Mouse (Mus musculus): ENCODE data around the gene Bckdhb. TPM values are rescaled to one million over a fixed set of nuclear protein-coding genes. Genes with fewer than 3 reads are reported as not detected.
"Not testable (repeated sequence)": the region's sequence is repeated elsewhere in the genome, so short reads cannot be mapped to it uniquely, and the experiment has no call there.

Gene Bckdhb
- total RNA-seq, 2 experiments from 2014 or later: 17.9 to 22.4 TPM

DNA sequence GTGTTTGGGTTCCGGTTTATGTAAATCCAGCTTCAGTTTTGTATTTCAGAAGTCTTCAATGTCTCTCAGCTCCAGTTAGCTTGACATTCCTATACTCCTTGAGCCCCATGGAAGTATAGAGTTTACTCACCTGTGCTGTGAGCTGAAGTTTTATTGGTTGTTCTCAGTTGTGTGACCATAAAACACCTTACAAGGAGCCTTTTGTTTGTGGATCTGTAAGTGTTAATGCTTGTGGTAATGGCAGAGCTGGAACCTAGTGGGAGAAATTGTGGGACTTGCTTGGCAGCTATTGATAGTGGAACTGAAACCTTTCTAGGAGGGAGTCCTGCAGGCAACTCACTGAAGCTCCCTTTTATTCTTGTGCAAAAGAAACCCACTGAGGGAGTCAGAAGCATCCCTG is 112.3 kb downstream of the Bckdhb start:
- intact Hi-C loops (cut with DNase I; ENCODE audit: low total_unique reads): no loop called here
- DNase-seq: no peak

DNA sequence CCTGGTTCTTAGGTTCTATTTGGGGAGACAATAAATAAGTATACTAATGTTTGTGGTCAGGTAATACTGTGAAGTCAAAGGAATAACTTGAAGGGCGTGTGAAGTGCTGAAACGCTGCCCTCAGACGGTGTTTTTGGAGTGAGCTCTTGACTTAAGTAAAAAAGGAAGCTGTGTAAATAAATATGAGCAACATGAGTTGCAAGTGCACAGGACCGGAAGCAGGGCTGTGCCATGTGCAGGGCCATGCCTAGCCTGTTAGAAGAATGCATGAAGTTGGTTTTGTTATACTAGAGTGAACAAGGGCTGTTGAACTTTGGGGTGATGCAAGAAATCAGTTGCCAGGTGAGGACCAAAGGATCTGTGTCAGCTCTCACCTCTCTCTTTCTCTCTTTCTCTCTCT is 114.0 kb downstream of the Bckdhb start:
- DNase-seq: no peak
- intact Hi-C loops (cut with DNase I; ENCODE audit: low total_unique reads): no loop called here

DNA sequence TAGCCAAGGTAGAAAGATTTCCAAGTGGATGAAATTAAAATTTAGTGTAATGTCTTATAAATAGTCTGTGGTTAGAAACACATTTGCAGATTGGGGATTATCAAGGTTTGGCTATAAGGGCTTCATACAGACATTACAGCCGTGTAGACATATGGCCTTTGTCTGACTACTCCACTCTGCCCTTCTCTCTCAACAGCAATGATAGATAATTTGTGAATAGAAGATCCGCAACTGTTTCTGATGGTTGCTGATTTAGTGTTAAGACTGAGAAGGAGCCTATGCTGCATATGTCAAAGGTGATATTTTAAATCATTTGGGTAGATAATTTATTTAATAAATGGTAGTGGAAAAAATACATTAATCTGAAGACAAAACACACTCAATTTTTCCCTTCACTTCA is 115.4 kb downstream of the Bckdhb start:
- intact Hi-C loops (cut with DNase I; ENCODE audit: low total_unique reads): no loop called here

DNA sequence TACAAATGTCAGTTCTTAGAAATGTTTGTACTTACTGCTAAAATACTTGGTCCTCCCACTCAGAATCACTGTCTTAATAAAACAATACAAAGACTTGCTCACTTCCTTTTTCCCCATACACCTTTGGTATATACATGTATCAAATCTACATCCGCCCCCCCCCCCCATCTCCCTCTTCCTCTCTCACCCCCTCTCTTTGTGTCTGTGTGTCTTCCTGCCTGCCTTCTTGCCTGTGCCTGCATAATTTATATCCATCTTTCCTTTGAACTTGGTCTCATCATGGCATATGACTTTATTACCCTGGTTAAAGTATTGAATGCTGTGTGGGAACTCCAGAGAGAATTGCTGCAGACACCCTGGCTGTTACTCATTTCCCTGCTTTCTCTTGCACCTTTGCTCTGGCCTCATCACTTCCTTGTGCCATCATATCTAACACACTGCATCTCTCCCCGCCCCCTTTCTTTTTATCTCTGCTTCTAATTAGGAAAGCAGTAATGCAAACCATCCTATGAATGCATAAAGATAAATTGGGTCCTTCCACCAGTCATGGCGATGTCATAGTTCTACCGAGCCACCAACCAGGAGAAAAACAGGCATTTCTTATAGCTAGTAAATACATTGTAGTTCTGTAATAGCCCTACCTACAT is 116.8 kb downstream of the Bckdhb start:
- no peak for DNase-seq

More for the DNA sequence above, 115.4 kb downstream of the Bckdhb start:
- DNase-seq: no peak

GRCm38 (mm10) chr9:84042539-84042938 is 117.6 kb downstream of the Bckdhb start:
- intact Hi-C loops (cut with DNase I; ENCODE audit: low total_unique reads): no loop called here
- no peak for DNase-seq

More for the DNA sequence above, 116.8 kb downstream of the Bckdhb start:
- intact Hi-C loops (cut with DNase I; ENCODE audit: low total_unique reads): no loop called here

DNA sequence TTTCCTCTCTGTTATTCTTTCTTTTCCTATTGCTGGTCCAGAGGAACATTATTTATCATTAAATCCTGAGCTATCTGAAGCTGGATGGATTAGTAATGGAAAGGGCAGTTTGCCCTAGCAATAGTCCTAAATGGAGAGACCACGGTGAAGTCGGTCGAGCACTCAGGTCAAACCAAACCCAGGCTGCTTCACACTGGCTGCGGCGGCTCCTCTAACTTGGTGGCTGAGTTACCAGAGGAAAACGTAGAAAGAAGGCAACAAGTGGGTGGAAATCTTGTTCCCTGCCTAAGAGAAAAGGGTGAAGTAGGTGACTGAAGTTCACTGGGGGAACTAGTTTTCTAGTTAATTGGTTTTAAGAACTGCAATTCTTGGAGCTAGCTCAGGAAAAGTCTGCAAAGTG is 119.2 kb downstream of the Bckdhb start:
- intact Hi-C loops (cut with DNase I; ENCODE audit: low total_unique reads): no loop called here
- DNase-seq: no peak

- no peak for DNase-seq
- intact Hi-C loops (cut with DNase I; ENCODE audit: low total_unique reads): no loop called here
Measured at GRCm38 (mm10) chr9:84045632-84046031, 120.7 kb downstream of the Bckdhb start.

DNA sequence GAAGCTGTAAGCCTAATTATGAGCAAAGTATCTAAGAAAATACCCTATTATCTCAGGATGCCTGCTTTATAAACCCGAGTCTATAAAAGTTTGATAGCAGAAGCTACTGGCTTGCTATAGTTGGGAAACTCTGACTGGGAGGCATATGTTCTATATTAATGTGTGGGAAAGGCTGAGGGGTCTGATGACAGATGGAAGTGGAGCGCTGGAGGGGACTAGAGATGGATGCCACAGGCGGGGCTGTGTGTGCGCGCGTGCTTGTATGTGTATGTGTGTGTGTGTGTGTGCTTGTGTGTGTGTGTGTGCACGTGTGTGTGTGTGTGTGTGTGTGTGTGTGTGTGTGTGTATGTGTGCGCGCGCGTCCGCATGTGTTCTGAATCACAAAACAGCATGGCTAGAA is 121.4 kb downstream of the Bckdhb start:
- intact Hi-C loops (cut with DNase I; ENCODE audit: low total_unique reads): no loop called here
- DNase-seq: no peak

- DNase-seq: no peak
- intact Hi-C loops (cut with DNase I; ENCODE audit: low total_unique reads): no loop called here
Measured at GRCm38 (mm10) chr9:84046961-84047360, 122.0 kb downstream of the Bckdhb start.

GRCm38 (mm10) chr9:84047436-84047835 is 122.5 kb downstream of the Bckdhb start:
- intact Hi-C loops (cut with DNase I; ENCODE audit: low total_unique reads): no loop called here
- no peak for DNase-seq

GRCm38 (mm10) chr9:84049142-84049541 is 124.2 kb downstream of the Bckdhb start:
- intact Hi-C loops (cut with DNase I; ENCODE audit: low total_unique reads): no loop called here
- DNase-seq: no peak

- no peak for DNase-seq
- intact Hi-C loops (cut with DNase I; ENCODE audit: low total_unique reads): no loop called here
Measured at GRCm38 (mm10) chr9:84050867-84051635, 126.1 kb downstream of the Bckdhb start.

DNA sequence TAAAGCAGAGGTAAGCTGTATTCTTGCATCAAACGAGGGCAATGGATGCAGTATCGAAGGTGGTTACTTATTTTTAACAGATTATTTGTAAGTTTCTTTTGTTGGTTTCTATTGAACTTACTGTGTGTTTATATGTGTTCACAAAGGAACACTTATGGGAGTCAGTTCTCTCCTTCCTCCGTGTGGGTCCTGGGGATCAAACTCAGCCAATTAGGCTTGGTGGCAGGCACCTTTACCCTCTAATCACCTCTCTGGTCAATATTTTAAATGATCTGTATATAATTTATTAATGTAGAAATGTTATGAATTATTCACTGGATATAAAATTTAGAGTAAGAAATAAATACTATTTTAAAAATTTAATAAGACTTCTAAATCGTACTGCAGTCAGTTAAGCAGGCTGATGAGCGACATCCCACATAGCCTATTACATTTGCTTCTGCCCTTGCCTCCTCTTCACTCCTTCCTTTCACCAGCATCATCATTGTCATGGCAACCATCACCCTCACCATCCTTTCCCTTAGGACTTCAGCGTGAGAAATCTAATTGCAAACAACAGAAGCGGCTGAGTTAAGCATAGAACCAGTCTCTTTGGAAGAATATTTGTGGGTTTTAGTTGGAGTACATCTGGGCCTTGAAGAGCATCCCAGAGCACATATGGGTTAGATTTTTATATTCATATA is 130.3 kb downstream of the Bckdhb start:
- no peak for DNase-seq
- intact Hi-C loops (cut with DNase I; ENCODE audit: low total_unique reads): no loop called here

- DNase-seq; intact Hi-C loops (cut with DNase I; ENCODE audit: low total_unique reads): not testable (repeated sequence)
Measured at GRCm38 (mm10) chr9:84060781-84061180, 135.8 kb downstream of the Bckdhb start.

GRCm38 (mm10) chr9:84063617-84064016 is 138.7 kb downstream of the Bckdhb start:
- intact Hi-C loops (cut with DNase I; ENCODE audit: low total_unique reads): no loop called here
- DNase-seq: no peak

- intact Hi-C loops (cut with DNase I; ENCODE audit: low total_unique reads): no loop called here
- no peak for DNase-seq
Measured at GRCm38 (mm10) chr9:84064113-84064512, 139.2 kb downstream of the Bckdhb start.

GRCm38 (mm10) chr9:84070247-84070646 is 145.3 kb downstream of the Bckdhb start:
- DNase-seq: no peak
- intact Hi-C loops (cut with DNase I; ENCODE audit: low total_unique reads): no loop called here

DNA sequence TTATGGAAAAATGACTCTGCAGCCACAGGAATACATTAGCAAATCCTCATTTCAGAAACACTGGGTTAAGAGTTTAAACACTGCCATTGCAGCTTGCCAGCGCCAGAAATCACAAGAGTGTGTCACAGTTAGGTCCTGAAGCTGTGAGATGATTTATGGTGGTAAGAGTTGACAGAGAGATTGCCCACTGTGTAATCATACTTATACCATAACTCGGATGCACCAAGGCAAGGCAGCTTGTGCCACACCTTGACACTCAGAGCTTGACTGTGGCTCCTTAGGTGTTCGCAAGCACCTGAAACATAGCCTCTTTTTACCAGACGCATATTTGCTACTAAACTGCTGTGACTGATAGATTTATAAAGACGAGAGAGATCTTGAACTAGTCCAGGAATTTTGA is 145.8 kb downstream of the Bckdhb start:
- DNase-seq: no peak
- intact Hi-C loops (cut with DNase I; ENCODE audit: low total_unique reads): no loop called here

- DNase-seq: no peak
- intact Hi-C loops (cut with DNase I; ENCODE audit: low total_unique reads): no loop called here
Measured at GRCm38 (mm10) chr9:84072534-84072933, 147.6 kb downstream of the Bckdhb start.

- intact Hi-C loops (cut with DNase I; ENCODE audit: low total_unique reads): no loop called here
- DNase-seq: no peak
Measured at GRCm38 (mm10) chr9:84073237-84073636, 148.3 kb downstream of the Bckdhb start.

DNA sequence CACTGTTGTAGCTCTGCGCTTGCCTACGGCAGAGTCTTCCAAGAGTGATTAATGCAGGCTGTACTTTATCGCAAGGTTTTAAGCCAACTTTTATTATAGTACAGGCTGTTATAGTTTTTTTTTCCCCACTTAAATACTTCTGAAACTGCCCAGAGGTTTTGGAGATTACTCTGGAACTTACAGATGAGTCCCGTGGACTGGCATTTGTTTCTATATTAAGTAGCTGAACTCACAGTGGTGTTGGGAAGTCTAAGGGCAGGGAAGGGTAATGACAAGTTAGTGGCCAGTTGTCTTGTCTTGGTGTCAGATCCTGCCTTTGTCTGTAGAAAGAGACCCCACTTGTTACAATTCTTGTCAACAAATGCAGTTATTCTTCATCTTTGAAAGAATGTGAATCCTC is 158.6 kb downstream of the Bckdhb start:
- no peak for DNase-seq
- intact Hi-C loops (cut with DNase I; ENCODE audit: low total_unique reads): no loop called here

Measured in gastrocnemius, postnatal 14 days (tissue).